8 mouse cellular contexts compared by ENCODE assay signal in the genomic region with DNA sequence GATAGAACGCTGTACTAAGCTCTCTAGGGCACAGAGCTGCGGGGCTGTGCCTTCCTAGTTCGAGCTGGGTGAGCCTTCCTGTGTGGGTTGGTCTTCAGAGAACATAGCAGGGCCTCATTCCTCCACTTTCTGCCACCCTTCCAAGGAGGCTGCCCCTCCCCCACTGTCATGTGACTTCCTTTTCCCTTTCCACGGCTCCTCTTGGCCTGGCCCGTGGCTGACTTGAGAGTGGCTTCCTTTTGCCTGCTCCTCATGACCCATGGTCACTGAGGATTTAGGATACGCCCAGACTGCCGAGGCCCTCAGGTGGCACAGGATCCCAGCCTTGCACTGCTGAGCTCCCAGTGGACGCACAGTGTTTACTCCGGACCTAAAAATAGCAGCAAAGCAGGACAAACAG. TPM values are rescaled to one million over a fixed set of nuclear protein-coding genes. Genes with fewer than 3 reads are reported as not detected.
A peak's percentile ranks its signal among the peaks of the same experiment; 100 is the strongest.
DNase-seq lines count a peak whose midpoint lies in the region; ATAC-seq and TF ChIP-seq lines count a peak whose summit lies in the region.

No protein-coding gene starts in this region.

- WGBS in heart, postnatal 0 days: 23% methylated on average over 9 of the region's 9 CpGs
- 19% methylated on average over 9 of the region's 9 CpGs for WGBS in liver, postnatal 0 days (ENCODE audit: insufficient replicate concordance)
- 82% methylated on average over 9 of the region's 9 CpGs for WGBS in forebrain, embryonic 16.5 days
- 81% methylated on average over 9 of the region's 9 CpGs for whole genome bisulfite sequencing in forebrain, embryonic 12.5 days

- no peak for DNase-seq in layer of hippocampus, adult 2 months (ENCODE audit: low spot score in 2 of 2)
- no peak for DNase-seq in layer of hippocampus, adult 18-20 months (ENCODE audit: low spot score in 2 of 2)
- DNase-seq in brain, adult 2 months (ENCODE audit: low read depth, low spot score): peak; percentile 50
- peak; percentile 27 for DNase-seq in heart, postnatal 0 days (ENCODE audit: low spot score)
- DNase-seq in liver, postnatal 0 days: peak; percentile 77
- DNase-seq in left cerebral cortex, adult 2 months (ENCODE audit: extremely low spot score in 1 of 2, low spot score in 2 of 2): no peak

- TF ChIP-seq CTCF in layer of hippocampus, adult 2 months (conservative IDR thresholded peaks at IDR 0.05): no peak
- TF ChIP-seq CTCF in heart, postnatal 0 days (IDR thresholded peaks at IDR 0.05; ENCODE audit: low read depth): no peak
- no peak for TF ChIP-seq CTCF in liver, postnatal 0 days (IDR thresholded peaks at IDR 0.05; ENCODE audit: low read depth)
- TF ChIP-seq CTCF in left cerebral cortex, adult 2 months (IDR thresholded peaks at IDR 0.05): no peak

- no peak for TF ChIP-seq EP300 in heart, postnatal 0 days (IDR thresholded peaks at IDR 0.05; ENCODE audit: low read depth)
- TF ChIP-seq EP300 in liver, postnatal 0 days (IDR thresholded peaks at IDR 0.05; ENCODE audit: low read depth): no peak

- H3K27me3 ChIP-seq in heart, postnatal 0 days (ENCODE audit: control insufficient read depth, insufficient read depth, low read length): no peaks in the 10 kb centered on the region
- no peaks in the 10 kb centered on the region for H3K27me3 ChIP-seq in liver, postnatal 0 days (ENCODE audit: insufficient read depth, low read length)
- H3K27me3 ChIP-seq in forebrain, embryonic 16.5 days (replicated peaks; ENCODE audit: control insufficient read depth, insufficient read depth, low read length): no peaks in the 10 kb centered on the region
- no peaks in the 10 kb centered on the region for H3K27me3 ChIP-seq in forebrain, embryonic 12.5 days

- peak overlapping the region; percentile 39; the same call in 1 of the 2 replicates for H3K27ac ChIP-seq in layer of hippocampus, adult 2 months
- H3K27ac ChIP-seq in heart, postnatal 0 days (ENCODE audit: low read depth): peak overlapping the region; percentile 61
- peak overlapping the region; percentile 75 for H3K27ac ChIP-seq in liver, postnatal 0 days (ENCODE audit: low read depth)
- H3K27ac ChIP-seq in forebrain, embryonic 16.5 days (ENCODE audit: low read length): no peak overlapping the region
- no peak overlapping the region for H3K27ac ChIP-seq in left cerebral cortex, adult 2 months
- H3K27ac ChIP-seq in forebrain, embryonic 12.5 days: no peak overlapping the region

- no peak overlapping the region for H3K9ac ChIP-seq in heart, postnatal 0 days (replicated peaks; ENCODE audit: low read depth, low read length)
- H3K9ac ChIP-seq in liver, postnatal 0 days (replicated peaks): 0 out of 2 replicates have a peak overlapping the region, but pooled peaks have one; percentile 44
- no peak overlapping the region for H3K9ac ChIP-seq in forebrain, embryonic 16.5 days (replicated peaks; ENCODE audit: low read depth, low read length)
- H3K9ac ChIP-seq in forebrain, embryonic 12.5 days: no peak overlapping the region

- H3K4me2 ChIP-seq in heart, postnatal 0 days (ENCODE audit: low read depth, low read length): peak overlapping the region; percentile 37
- peak overlapping the region; percentile 48 for H3K4me2 ChIP-seq in liver, postnatal 0 days (ENCODE audit: low read depth, low read length)
- no peak overlapping the region for H3K4me2 ChIP-seq in forebrain, embryonic 16.5 days (ENCODE audit: low read length)
- H3K4me2 ChIP-seq in forebrain, embryonic 12.5 days: no peak overlapping the region

- peak; percentile 15; the same call in 1 of the 2 replicates for ATAC-seq in heart, postnatal 0 days (ENCODE audit: insufficient read depth, low read depth)
- ATAC-seq in liver, postnatal 0 days: no peak
- ATAC-seq in forebrain, embryonic 16.5 days: no peak
- no peak for ATAC-seq in forebrain, embryonic 12.5 days (ENCODE audit: low FRiP score)

- no peak overlapping the region for H3K4me3 ChIP-seq in layer of hippocampus, adult 2 months
- H3K4me3 ChIP-seq in heart, postnatal 0 days (ENCODE audit: low read depth, low read length): no peak overlapping the region
- H3K4me3 ChIP-seq in liver, postnatal 0 days (ENCODE audit: low read depth, low read length): no peak overlapping the region
- no peak overlapping the region for H3K4me3 ChIP-seq in forebrain, embryonic 16.5 days (replicated peaks; ENCODE audit: low read length)
- no peak overlapping the region for H3K4me3 ChIP-seq in left cerebral cortex, adult 2 months
- no peak overlapping the region for H3K4me3 ChIP-seq in forebrain, embryonic 12.5 days (replicated peaks)

- no peaks in the 10 kb centered on the region for H3K36me3 ChIP-seq in heart, postnatal 0 days (replicated peaks; ENCODE audit: control insufficient read depth, insufficient read depth, low read length)
- peaks cover 4% of the 10 kb centered on the region; the same call in 1 of the 2 replicates for H3K36me3 ChIP-seq in liver, postnatal 0 days (replicated peaks; ENCODE audit: insufficient read depth, low read length)
- no peaks in the 10 kb centered on the region for H3K36me3 ChIP-seq in forebrain, embryonic 16.5 days (ENCODE audit: control insufficient read depth, insufficient read depth)
- 0 out of 2 replicates have a peak, but pooled peaks cover 9% of the 10 kb centered on the region for H3K36me3 ChIP-seq in forebrain, embryonic 12.5 days (replicated peaks)

- H3K4me1 ChIP-seq in heart, postnatal 0 days (ENCODE audit: control insufficient read depth, insufficient read depth): peaks cover 15% of the 10 kb centered on the region
- H3K4me1 ChIP-seq in liver, postnatal 0 days (ENCODE audit: insufficient read depth): peaks cover 19% of the 10 kb centered on the region
- H3K4me1 ChIP-seq in forebrain, embryonic 16.5 days (replicated peaks; ENCODE audit: control insufficient read depth, insufficient read depth, low read length): peaks cover 10% of the 10 kb centered on the region
- peaks cover 8% of the 10 kb centered on the region for H3K4me1 ChIP-seq in forebrain, embryonic 12.5 days

- intact Hi-C loops in left cerebral cortex, adult 2 months (cut with DNase I): no loop called here

- H3K9me3 ChIP-seq in heart, postnatal 0 days (replicated peaks; ENCODE audit: control insufficient read depth, low read length): no peaks in the 10 kb centered on the region
- no peaks in the 10 kb centered on the region for H3K9me3 ChIP-seq in liver, postnatal 0 days (ENCODE audit: low read length)
- H3K9me3 ChIP-seq in forebrain, embryonic 16.5 days (ENCODE audit: control insufficient read depth, low read length): no peaks in the 10 kb centered on the region
- H3K9me3 ChIP-seq in forebrain, embryonic 12.5 days: no peaks in the 10 kb centered on the region

RNA-seq across cellular contexts. Expression of a gene that starts 4.5 kb away (rescaled TPM):
- 10 to 100 TPM; 20.5 to 20.6 TPM for total RNA-seq in layer of hippocampus, adult 2 months (2021)
- 10 to 100 TPM; 24.2 to 26.0 TPM for total RNA-seq in layer of hippocampus, adult 18-20 months (2021)
- 7.7 and 8.0 TPM in 2 replicates for total RNA-seq in heart, postnatal 0 days (2014; rRNA removed; ENCODE audit: low replicate concordance)
- polyA plus RNA-seq in heart, postnatal 0 days (2015; fragmentation: Nextera tagmentation; extraction: Ambion mirVana): 21.1 and 21.6 TPM in 2 replicates
- 16.5 and 16.7 TPM in 2 replicates for polyA plus RNA-seq in liver, postnatal 0 days (2015; fragmentation: Nextera tagmentation; extraction: Ambion mirVana)
- polyA plus RNA-seq in forebrain, embryonic 16.5 days (2015; fragmentation: Nextera tagmentation; extraction: Ambion mirVana): 20.6 and 24.2 TPM in 2 replicates
- total RNA-seq in left cerebral cortex, adult 2 months (2021): 10 to 100 TPM; 23.1 to 25.6 TPM
- polyA plus RNA-seq in forebrain, embryonic 12.5 days (2016; fragmentation: Nextera tagmentation; extraction: Ambion mirVana): 16.0 and 16.6 TPM in 2 replicates

RNA-seq across cellular contexts. Expression of a gene that starts 4.9 kb away (rescaled TPM):
- 10 to 100 TPM; 18.1 to 20.1 TPM for total RNA-seq in layer of hippocampus, adult 2 months (2021)
- total RNA-seq in layer of hippocampus, adult 18-20 months (2021): 10 to 100 TPM; 16.7 to 17.7 TPM
- total RNA-seq in heart, postnatal 0 days (2014; rRNA removed; ENCODE audit: low replicate concordance): 4.1 and 9.0 TPM in 2 replicates
- 6.0 and 6.4 TPM in 2 replicates for polyA plus RNA-seq in heart, postnatal 0 days (2015; fragmentation: Nextera tagmentation; extraction: Ambion mirVana)
- polyA plus RNA-seq in liver, postnatal 0 days (2015; fragmentation: Nextera tagmentation; extraction: Ambion mirVana): 5.7 and 7.1 TPM in 2 replicates
- polyA plus RNA-seq in forebrain, embryonic 16.5 days (2015; fragmentation: Nextera tagmentation; extraction: Ambion mirVana): 11.0 and 11.2 TPM in 2 replicates
- total RNA-seq in left cerebral cortex, adult 2 months (2021): 10 to 100 TPM; 16.2 to 16.8 TPM
- 7.9 and 8.4 TPM in 2 replicates for polyA plus RNA-seq in forebrain, embryonic 12.5 days (2016; fragmentation: Nextera tagmentation; extraction: Ambion mirVana)

RNA-seq across cellular contexts. Expression of a gene that starts 29.0 kb away (rescaled TPM):
- total RNA-seq in layer of hippocampus, adult 2 months (2021): 10 to 100 TPM; 67.3 to 74.6 TPM
- total RNA-seq in layer of hippocampus, adult 18-20 months (2021): 10 to 100 TPM; 66.9 to 70.4 TPM
- total RNA-seq in heart, postnatal 0 days (2014; rRNA removed; ENCODE audit: low replicate concordance): 11.3 and 13.6 TPM in 2 replicates
- 12.3 and 14.2 TPM in 2 replicates for polyA plus RNA-seq in heart, postnatal 0 days (2015; fragmentation: Nextera tagmentation; extraction: Ambion mirVana)
- 101 and 115 TPM in 2 replicates for polyA plus RNA-seq in liver, postnatal 0 days (2015; fragmentation: Nextera tagmentation; extraction: Ambion mirVana)
- 49.9 and 57.3 TPM in 2 replicates for polyA plus RNA-seq in forebrain, embryonic 16.5 days (2015; fragmentation: Nextera tagmentation; extraction: Ambion mirVana)
- total RNA-seq in left cerebral cortex, adult 2 months (2021): 10 to 100 TPM; 68.8 to 75.2 TPM
- 31.3 and 32.2 TPM in 2 replicates for polyA plus RNA-seq in forebrain, embryonic 12.5 days (2016; fragmentation: Nextera tagmentation; extraction: Ambion mirVana)

RNA-seq across cellular contexts. Expression of a gene that starts 58.4 kb away (rescaled TPM):
- total RNA-seq in layer of hippocampus, adult 2 months (2021): under 1 TPM; 0.38 to 0.49 TPM
- under 1 TPM; 0.45 to 0.51 TPM for total RNA-seq in layer of hippocampus, adult 18-20 months (2021)
- 0.15 and 3.3 TPM in 2 replicates for total RNA-seq in heart, postnatal 0 days (2014; rRNA removed; ENCODE audit: low replicate concordance)
- 0.63 and 0.96 TPM in 2 replicates for polyA plus RNA-seq in heart, postnatal 0 days (2015; fragmentation: Nextera tagmentation; extraction: Ambion mirVana)
- polyA plus RNA-seq in liver, postnatal 0 days (2015; fragmentation: Nextera tagmentation; extraction: Ambion mirVana): 8.5 and 9.3 TPM in 2 replicates
- polyA plus RNA-seq in forebrain, embryonic 16.5 days (2015; fragmentation: Nextera tagmentation; extraction: Ambion mirVana): 0.27 TPM in 1 of 2 replicates, not detected in the other
- under 1 TPM in 1 of 2 experiments, not detected in 1; 0.58 TPM for total RNA-seq in left cerebral cortex, adult 2 months (2021)
- 0.19 TPM in 1 of 2 replicates, not detected in the other for polyA plus RNA-seq in forebrain, embryonic 12.5 days (2016; fragmentation: Nextera tagmentation; extraction: Ambion mirVana)

Comparison
In these comparisons a context has a peak if more than half of its experiments do, and no peak if none do; other contexts are left out.
1. DNase-seq: peak in brain, adult 2 months (single experiment), heart, postnatal 0 days (single experiment) and liver, postnatal 0 days (single experiment); none in layer of hippocampus, adult 2 months (0 of 2), layer of hippocampus, adult 18-20 months (0 of 2) and left cerebral cortex, adult 2 months (0 of 2).
2. H3K27ac ChIP-seq: peak in layer of hippocampus, adult 2 months (single experiment), heart, postnatal 0 days (single experiment) and liver, postnatal 0 days (single experiment); none in forebrain, embryonic 16.5 days (single experiment), left cerebral cortex, adult 2 months (single experiment) and forebrain, embryonic 12.5 days (single experiment).
3. H3K4me2 ChIP-seq: peak in heart, postnatal 0 days (single experiment) and liver, postnatal 0 days (single experiment); none in forebrain, embryonic 16.5 days (single experiment) and forebrain, embryonic 12.5 days (single experiment).